Mouse (Mus musculus): ENCODE measurements at regions not wholly inside any gene's neighbourhood (a gene's known extent, or its start where the extent isn't known, plus 50 kb on each side); places are given as distances from the start of the nearest gene placed in this dataset.
A peak's percentile ranks its signal among the peaks of the same experiment; 100 is the strongest.
"Not testable (repeated sequence)": the region's sequence is repeated elsewhere in the genome, so short reads cannot be mapped to it uniquely, and the experiment has no call there.

- no peak overlapping the region for H3K4me2 ChIP-seq (replicated peaks; ENCODE audit: low read depth, low read length)
- no peaks in the 10 kb centered on the region for H3K4me1 ChIP-seq (ENCODE audit: insufficient read depth, low read depth, low read length)
- 4% methylated on average over 3 of the region's 3 CpGs for WGBS
- H3K9me3 ChIP-seq (ENCODE audit: low read length) = no peaks in the 10 kb centered on the region
- no peak overlapping the region for H3K9ac ChIP-seq (replicated peaks; ENCODE audit: low read depth)
- no peaks in the 10 kb centered on the region for H3K36me3 ChIP-seq (ENCODE audit: insufficient read depth, low read length)
- no peaks in the 10 kb centered on the region for H3K27me3 ChIP-seq (replicated peaks; ENCODE audit: insufficient read depth, low read length)
- H3K27ac ChIP-seq (ENCODE audit: low read length) = no peak overlapping the region
- DNase-seq (ENCODE audit: low spot score) (peak; percentile 75), ATAC-seq (no peak)
- H3K4me3 ChIP-seq (ENCODE audit: low read depth, low read length) = no peak overlapping the region
- TF ChIP-seq CTCF (IDR thresholded peaks at IDR 0.05) (peak; percentile 89), EP300 (IDR thresholded peaks at IDR 0.05) (no peak)
Measured at GRCm38 (mm10) chr8:24386462-24386861, 339.2 kb downstream of the Adam3 start.

- no peak for TF ChIP-seq CTCF (IDR thresholded peaks at IDR 0.05)
- no peak for TF ChIP-seq EP300 (IDR thresholded peaks at IDR 0.05)
- no peak overlapping the region for H3K4me2 ChIP-seq (replicated peaks; ENCODE audit: low read depth, low read length)
- no peaks in the 10 kb centered on the region for H3K27me3 ChIP-seq (replicated peaks; ENCODE audit: insufficient read depth, low read length)
- ATAC-seq (no peak), DNase-seq (ENCODE audit: low spot score) (no peak)
- no peak overlapping the region for H3K9ac ChIP-seq (replicated peaks; ENCODE audit: low read depth)
- H3K4me1 ChIP-seq (ENCODE audit: insufficient read depth, low read depth, low read length) = no peaks in the 10 kb centered on the region
- H3K36me3 ChIP-seq (ENCODE audit: insufficient read depth, low read length) = no peaks in the 10 kb centered on the region
- no peak overlapping the region for H3K4me3 ChIP-seq (ENCODE audit: low read depth, low read length)
- H3K9me3 ChIP-seq (ENCODE audit: low read length) = no peaks in the 10 kb centered on the region
- H3K27ac ChIP-seq (ENCODE audit: low read length) = no peak overlapping the region
- 66% methylated on average over 8 of the region's 8 CpGs for WGBS
Measured at GRCm38 (mm10) chr8:24383963-24384435, 341.7 kb downstream of the Adam3 start.

DNA sequence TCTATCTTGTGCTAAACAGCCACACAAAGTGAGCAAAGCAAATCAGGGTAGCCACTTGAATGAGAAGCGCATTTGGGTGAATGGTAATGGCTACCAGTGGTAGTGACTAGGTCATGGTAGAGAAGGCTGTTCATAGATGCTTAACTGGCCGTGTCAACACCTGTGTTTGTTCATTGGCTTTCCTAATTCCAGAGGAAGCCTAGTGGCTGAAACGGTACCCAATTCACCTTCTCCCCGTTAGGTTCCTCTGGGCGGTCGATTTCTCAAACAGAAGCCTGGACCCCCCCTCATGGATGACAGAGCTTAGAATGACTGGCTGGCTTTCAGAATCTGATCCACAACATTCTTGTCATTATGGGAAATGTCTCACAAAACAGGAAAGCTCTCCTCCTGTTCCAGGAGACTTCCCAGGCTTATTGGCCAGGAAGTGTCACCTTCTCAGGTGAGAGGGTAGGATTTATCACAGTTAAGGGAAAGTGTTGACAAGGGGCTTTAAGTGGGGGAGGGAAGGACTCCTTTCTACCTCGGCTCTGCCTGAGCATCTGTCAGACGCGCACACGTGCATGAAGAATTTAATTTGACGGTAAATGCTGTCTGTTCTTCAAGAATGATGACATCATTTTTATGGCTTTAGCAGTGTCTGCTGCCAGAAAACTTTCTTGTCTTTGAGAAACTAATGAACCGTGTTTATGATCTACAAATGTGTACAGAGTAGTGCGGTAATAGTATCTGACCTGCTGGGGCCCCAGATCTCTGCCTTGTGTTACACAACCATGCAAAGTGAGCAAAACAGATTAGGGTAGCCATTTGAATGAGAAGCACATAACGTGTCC is 342.3 kb downstream of the Adam3 start:
- ATAC-seq (no peak), DNase-seq (ENCODE audit: low spot score) (no peak)
- Histone ChIP-seq H3K9me3 (ENCODE audit: low read length) (no peaks in the 10 kb centered on the region), H3K36me3 (ENCODE audit: insufficient read depth, low read length) (no peaks in the 10 kb centered on the region), H3K27ac (ENCODE audit: low read length) (no peak overlapping the region), H3K4me3 (ENCODE audit: low read depth, low read length) (no peak overlapping the region), H3K9ac (replicated peaks; ENCODE audit: low read depth) (no peak overlapping the region), H3K4me1 (ENCODE audit: insufficient read depth, low read depth, low read length) (no peaks in the 10 kb centered on the region), H3K27me3 (replicated peaks; ENCODE audit: insufficient read depth, low read length) (no peaks in the 10 kb centered on the region), H3K4me2 (replicated peaks; ENCODE audit: low read depth, low read length) (no peak overlapping the region)
- TF ChIP-seq CTCF (IDR thresholded peaks at IDR 0.05) = no peak
- 53% methylated on average over 14 of the region's 14 CpGs for WGBS

GRCm38 (mm10) chr8:24381666-24382253 is 343.9 kb downstream of the Adam3 start:
- H3K9me3 ChIP-seq (ENCODE audit: low read length) = no peaks in the 10 kb centered on the region
- no peaks in the 10 kb centered on the region for H3K27me3 ChIP-seq (replicated peaks; ENCODE audit: insufficient read depth, low read length)
- no peak for DNase-seq (ENCODE audit: low spot score)
- H3K4me3 ChIP-seq (ENCODE audit: low read depth, low read length) = no peak overlapping the region
- no peak for TF ChIP-seq CTCF (IDR thresholded peaks at IDR 0.05)
- TF ChIP-seq EP300 (IDR thresholded peaks at IDR 0.05) = no peak
- H3K36me3 ChIP-seq (ENCODE audit: insufficient read depth, low read length) = no peaks in the 10 kb centered on the region
- no peak overlapping the region for H3K4me2 ChIP-seq (replicated peaks; ENCODE audit: low read depth, low read length)
- whole genome bisulfite sequencing = 54% methylated on average over 3 of the region's 3 CpGs
- H3K27ac ChIP-seq (ENCODE audit: low read length) = no peak overlapping the region
- H3K4me1 ChIP-seq (ENCODE audit: insufficient read depth, low read depth, low read length) = no peaks in the 10 kb centered on the region
- no peak for ATAC-seq
- H3K9ac ChIP-seq (replicated peaks; ENCODE audit: low read depth) = no peak overlapping the region

GRCm38 (mm10) chr8:24378070-24378469 is 347.6 kb downstream of the Adam3 start:
- ATAC-seq (no peak), DNase-seq (ENCODE audit: low spot score) (no peak)
- no peak overlapping the region for H3K4me2 ChIP-seq (replicated peaks; ENCODE audit: low read depth, low read length)
- TF ChIP-seq EP300 (IDR thresholded peaks at IDR 0.05) (no peak), CTCF (IDR thresholded peaks at IDR 0.05) (no peak)
- H3K36me3 ChIP-seq (ENCODE audit: insufficient read depth, low read length) = no peaks in the 10 kb centered on the region
- H3K27ac ChIP-seq (ENCODE audit: low read length) = no peak overlapping the region
- H3K9ac ChIP-seq (replicated peaks; ENCODE audit: low read depth) = no peak overlapping the region
- no peaks in the 10 kb centered on the region for H3K27me3 ChIP-seq (replicated peaks; ENCODE audit: insufficient read depth, low read length)
- H3K4me1 ChIP-seq (ENCODE audit: insufficient read depth, low read depth, low read length) = no peaks in the 10 kb centered on the region
- no peaks in the 10 kb centered on the region for H3K9me3 ChIP-seq (ENCODE audit: low read length)
- no peak overlapping the region for H3K4me3 ChIP-seq (ENCODE audit: low read depth, low read length)

GRCm38 (mm10) chr8:24376846-24377245 is 348.8 kb downstream of the Adam3 start:
- H3K9ac ChIP-seq (replicated peaks; ENCODE audit: low read depth); ATAC-seq; H3K4me2 ChIP-seq (replicated peaks; ENCODE audit: low read depth, low read length); H3K27ac ChIP-seq (ENCODE audit: low read length); H3K4me1 ChIP-seq (ENCODE audit: insufficient read depth, low read depth, low read length); H3K36me3 ChIP-seq (ENCODE audit: insufficient read depth, low read length); H3K27me3 ChIP-seq (replicated peaks; ENCODE audit: insufficient read depth, low read length); H3K4me3 ChIP-seq (ENCODE audit: low read depth, low read length); DNase-seq (ENCODE audit: low spot score); H3K9me3 ChIP-seq (ENCODE audit: low read length): not testable (repeated sequence)
- 83% methylated on average over 10 of the region's 10 CpGs for WGBS
